Mouse (Mus musculus): ENCODE data around the gene Mtln. TPM values are rescaled to one million over a fixed set of nuclear protein-coding genes. Genes with fewer than 3 reads are reported as not detected.
A peak's percentile ranks its signal among the peaks of the same experiment; 100 is the strongest.

Mtln gene
- polyA plus RNA-seq, 1 experiment from 2014 or later, result 31.3 TPM

DNA sequence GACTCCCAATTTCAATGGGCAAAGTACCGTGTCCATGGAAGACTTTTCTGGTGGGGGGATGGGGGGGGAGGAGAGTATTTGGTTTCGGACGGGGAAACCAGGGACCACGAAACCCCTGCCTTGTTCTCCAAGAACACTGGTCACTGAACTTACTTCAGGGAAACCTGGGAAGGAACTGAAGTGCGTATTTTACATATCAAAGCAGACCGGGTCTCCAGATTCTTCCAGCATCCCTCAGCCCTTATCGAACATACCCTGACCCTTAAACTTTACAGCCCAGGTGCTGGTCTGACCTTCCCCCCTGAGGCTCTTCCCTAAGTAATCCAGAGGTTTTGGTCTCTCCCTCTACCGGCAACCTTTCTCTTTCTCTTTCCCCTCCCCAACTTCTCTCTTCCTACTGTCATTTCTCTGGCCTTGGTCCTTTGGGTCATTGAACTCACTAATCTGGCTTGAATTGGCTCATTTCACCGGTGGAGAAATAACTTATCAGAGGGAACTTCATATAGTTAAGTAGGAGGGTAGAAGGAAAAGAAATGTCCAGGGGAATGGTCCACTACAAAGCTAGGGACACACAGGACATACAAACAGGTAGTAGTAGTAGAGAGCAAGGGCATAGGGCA lies 2.5 kb downstream of the Mtln start:
- Histone ChIP-seq H3K4me3 (ENCODE audit: low read depth, low read length) (peak overlapping the region; percentile 73; the same call in 1 of the 2 replicates), H3K4me2 (peak overlapping the region; percentile 82), H3K9me3 (ENCODE audit: low read depth, low read length) (no peaks in the 10 kb centered on the region), H3K36me3 (ENCODE audit: insufficient read depth) (no peaks in the 10 kb centered on the region), H3K9ac (peak overlapping the region; percentile 64), H3K27ac (ENCODE audit: low read depth) (no peak overlapping the region), H3K4me1 (ENCODE audit: insufficient read depth) (peaks cover 4% of the 10 kb centered on the region), H3K27me3 (ENCODE audit: insufficient read depth, low read length) (no peaks in the 10 kb centered on the region)
- no peak for DNase-seq
- ATAC-seq (ENCODE audit: insufficient read depth), result no peak
- TF ChIP-seq CTCF (IDR thresholded peaks at IDR 0.05; ENCODE audit: low read depth), result no peak
- 28% methylated on average over 9 of the region's 9 CpGs for WGBS

DNA sequence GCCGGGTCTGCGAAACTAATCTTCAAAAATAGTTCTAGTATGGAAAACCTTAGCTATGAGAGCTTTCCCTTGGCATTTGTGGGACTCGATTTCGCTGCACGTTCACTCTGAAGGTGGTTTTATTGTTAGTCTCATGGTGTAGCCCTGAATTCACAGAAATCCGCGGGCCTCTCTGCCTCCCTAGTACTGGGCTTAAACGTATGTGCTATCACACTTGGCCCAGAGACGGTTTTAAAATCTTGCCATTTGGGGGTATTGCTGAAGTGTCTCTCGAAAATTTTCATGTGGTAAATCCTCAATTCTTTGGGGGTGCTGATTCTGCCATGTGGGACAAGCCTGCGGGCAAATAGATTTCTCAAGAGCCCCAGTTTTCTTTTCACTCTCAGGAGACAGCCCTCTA lies 3.1 kb downstream of the Mtln start:
- 3% methylated on average over 11 of the region's 11 CpGs for WGBS
- ATAC-seq (ENCODE audit: insufficient read depth) (0 out of 2 replicates have a peak, but pooled peaks have one; percentile 28), DNase-seq (peak; percentile 37)
- H3K27me3 ChIP-seq (ENCODE audit: insufficient read depth, low read length), result no peaks in the 10 kb centered on the region
- no peaks in the 10 kb centered on the region for H3K9me3 ChIP-seq (ENCODE audit: low read depth, low read length)
- peak overlapping the region; percentile 73 for H3K4me3 ChIP-seq (ENCODE audit: low read depth, low read length)
- H3K36me3 ChIP-seq (ENCODE audit: insufficient read depth), result no peaks in the 10 kb centered on the region
- peak overlapping the region; percentile 82 for H3K4me2 ChIP-seq
- no peak for TF ChIP-seq CTCF (IDR thresholded peaks at IDR 0.05; ENCODE audit: low read depth)
- peak overlapping the region; percentile 80 for H3K27ac ChIP-seq (ENCODE audit: low read depth)
- peak overlapping the region; percentile 64 for H3K9ac ChIP-seq
- peaks cover 4% of the 10 kb centered on the region for H3K4me1 ChIP-seq (ENCODE audit: insufficient read depth)

DNA sequence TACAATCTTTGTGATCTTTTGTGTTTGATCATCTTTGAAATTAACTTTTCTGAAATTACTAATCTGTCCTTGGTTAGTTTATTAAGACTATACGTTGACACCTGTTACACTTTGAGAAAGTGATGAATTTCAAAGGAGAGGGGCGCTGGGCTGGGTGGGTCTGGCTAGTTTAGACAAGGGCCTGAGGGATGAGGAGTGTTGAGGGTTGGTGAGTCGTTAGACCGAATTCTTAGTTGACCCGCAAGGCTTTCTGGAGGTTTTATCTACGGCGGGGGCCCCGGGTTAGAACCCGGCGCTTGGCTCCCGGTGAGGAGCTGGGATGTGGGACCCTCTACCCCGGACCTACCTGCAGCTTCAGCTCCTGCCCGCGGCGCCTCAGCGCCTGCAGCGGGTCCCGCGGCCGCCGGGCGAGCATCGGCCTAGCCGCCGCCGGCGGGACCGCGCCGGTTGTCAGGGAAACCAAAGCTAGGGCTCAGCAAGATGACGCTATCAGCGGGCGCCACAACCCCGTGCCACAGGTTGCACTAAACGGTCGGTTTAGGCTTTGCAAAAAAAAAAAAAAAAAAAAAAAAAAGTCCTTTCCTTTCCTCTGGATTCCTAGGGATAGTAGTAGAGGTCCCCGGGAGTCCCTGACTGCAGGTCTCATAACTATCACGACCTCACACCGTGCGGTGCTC lies 3.7 kb downstream of the Mtln start, which contains the start of gene Nphp1:
Nphp1 (minus strand) TSS at position 458 of the 677 bp plus-strand sequence.
- Histone ChIP-seq H3K4me2 (peak within 1 kb of the TSS; percentile 82), H3K27me3 (ENCODE audit: insufficient read depth, low read length) (no peaks in the 10 kb centered on the region), H3K4me1 (ENCODE audit: insufficient read depth) (peaks cover 4% of the 10 kb centered on the region), H3K4me3 (ENCODE audit: low read depth, low read length) (peak within 1 kb of the TSS; percentile 73), H3K9ac (peak within 1 kb of the TSS; percentile 64), H3K36me3 (ENCODE audit: insufficient read depth) (no peaks in the 10 kb centered on the region), H3K27ac (ENCODE audit: low read depth) (peak within 1 kb of the TSS; percentile 80), H3K9me3 (ENCODE audit: low read depth, low read length) (no peaks in the 10 kb centered on the region)
- TF ChIP-seq CTCF (IDR thresholded peaks at IDR 0.05; ENCODE audit: low read depth), result no peak
- WGBS, result 0% methylated on average over 40 of the region's 40 CpGs
- ATAC-seq (ENCODE audit: insufficient read depth) (peak; percentile 81), DNase-seq (peak; percentile 95)

DNA sequence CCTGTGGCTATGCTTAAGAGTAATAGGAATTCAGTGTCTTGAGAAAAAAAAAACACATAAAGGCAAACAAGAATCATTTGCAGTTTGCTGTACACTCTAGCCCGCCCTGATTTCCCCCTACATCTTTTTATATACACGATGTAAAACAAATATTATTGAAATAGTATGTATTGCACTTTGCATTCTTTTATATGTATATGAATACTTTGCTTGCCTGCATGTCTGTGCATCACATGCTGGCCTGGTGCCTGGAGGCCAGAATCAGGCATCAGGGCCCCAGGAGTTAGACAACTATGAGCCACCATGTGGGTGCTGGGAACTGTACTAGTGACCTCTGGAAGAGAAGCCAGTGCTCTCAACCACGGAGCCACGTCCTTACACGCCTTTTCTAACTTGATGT lies 5.1 kb downstream of the Mtln start:
- ATAC-seq (ENCODE audit: insufficient read depth), result no peak
- Histone ChIP-seq H3K36me3 (ENCODE audit: insufficient read depth) (no peaks in the 10 kb centered on the region), H3K9ac (no peak overlapping the region), H3K27ac (ENCODE audit: low read depth) (no peak overlapping the region), H3K9me3 (ENCODE audit: low read depth, low read length) (no peaks in the 10 kb centered on the region), H3K4me3 (ENCODE audit: low read depth, low read length) (no peak overlapping the region), H3K4me1 (ENCODE audit: insufficient read depth) (peaks cover 4% of the 10 kb centered on the region), H3K4me2 (no peak overlapping the region), H3K27me3 (ENCODE audit: insufficient read depth, low read length) (no peaks in the 10 kb centered on the region)
- 87% methylated on average over 5 of the region's 5 CpGs for WGBS
- no peak for TF ChIP-seq CTCF (IDR thresholded peaks at IDR 0.05; ENCODE audit: low read depth)
- no peak for DNase-seq

DNA sequence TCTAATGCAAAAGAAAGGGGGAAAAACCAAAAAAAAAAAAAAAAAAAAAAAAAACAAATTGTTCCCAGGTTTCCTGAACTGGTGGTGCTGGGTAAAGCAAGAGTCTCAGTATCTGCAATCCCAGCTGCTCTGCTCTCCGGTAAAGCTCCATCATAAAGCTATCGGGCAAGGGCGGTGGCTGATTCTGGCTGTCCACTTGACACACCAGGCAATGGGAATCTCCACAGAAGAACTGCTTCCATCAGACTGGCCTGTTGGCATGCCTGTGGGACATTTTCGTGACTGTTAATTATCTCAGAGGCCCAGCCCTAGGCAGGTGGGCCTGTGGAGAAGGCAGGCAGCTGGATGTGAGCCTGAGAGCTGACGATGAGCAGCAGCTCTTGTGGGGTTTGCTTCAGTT lies 13.8 kb downstream of the Mtln start:
- Histone ChIP-seq H3K27ac (ENCODE audit: low read depth) (no peak overlapping the region), H3K9ac (no peak overlapping the region), H3K4me2 (no peak overlapping the region), H3K27me3 (ENCODE audit: insufficient read depth, low read length) (no peaks in the 10 kb centered on the region), H3K36me3 (ENCODE audit: insufficient read depth) (peaks cover 24% of the 10 kb centered on the region; the same call in 1 of the 2 replicates), H3K9me3 (ENCODE audit: low read depth, low read length) (no peaks in the 10 kb centered on the region), H3K4me1 (ENCODE audit: insufficient read depth) (no peaks in the 10 kb centered on the region), H3K4me3 (ENCODE audit: low read depth, low read length) (no peak overlapping the region)
- DNase-seq (no peak), ATAC-seq (ENCODE audit: insufficient read depth) (no peak)
- TF ChIP-seq CTCF (IDR thresholded peaks at IDR 0.05; ENCODE audit: low read depth), result no peak
- 80% methylated on average over 5 of the region's 5 CpGs for WGBS

- ATAC-seq (ENCODE audit: insufficient read depth), result no peak
- 77% methylated on average over 3 of the region's 3 CpGs for WGBS
- H3K27ac ChIP-seq (ENCODE audit: low read depth), result no peak overlapping the region
Measured at GRCm38 (mm10) chr2:127775013-127775412, 17.3 kb downstream of the Mtln start.

GRCm38 (mm10) chr2:127774578-127774941 lies 17.7 kb downstream of the Mtln start:
- ATAC-seq (ENCODE audit: insufficient read depth) (no peak), DNase-seq (no peak)
- Histone ChIP-seq H3K9ac (no peak overlapping the region), H3K36me3 (ENCODE audit: insufficient read depth) (peaks cover 38% of the 10 kb centered on the region), H3K4me1 (ENCODE audit: insufficient read depth) (no peaks in the 10 kb centered on the region), H3K4me3 (ENCODE audit: low read depth, low read length) (no peak overlapping the region), H3K4me2 (no peak overlapping the region), H3K27ac (ENCODE audit: low read depth) (no peak overlapping the region), H3K9me3 (ENCODE audit: low read depth, low read length) (no peaks in the 10 kb centered on the region), H3K27me3 (ENCODE audit: insufficient read depth, low read length) (no peaks in the 10 kb centered on the region)
- WGBS, result 33% methylated on average over 1 of the region's 1 CpGs
- TF ChIP-seq CTCF (IDR thresholded peaks at IDR 0.05; ENCODE audit: low read depth), result no peak

More at GRCm38 (mm10) chr2:127775013-127775412, 17.3 kb downstream of the Mtln start:
- H3K4me3 ChIP-seq (ENCODE audit: low read depth, low read length), result no peak overlapping the region
- H3K36me3 ChIP-seq (ENCODE audit: insufficient read depth), result peaks cover 35% of the 10 kb centered on the region
- no peaks in the 10 kb centered on the region for H3K27me3 ChIP-seq (ENCODE audit: insufficient read depth, low read length)
- H3K4me2 ChIP-seq, result no peak overlapping the region
- no peaks in the 10 kb centered on the region for H3K9me3 ChIP-seq (ENCODE audit: low read depth, low read length)
- no peak for DNase-seq
- H3K9ac ChIP-seq, result no peak overlapping the region
- no peaks in the 10 kb centered on the region for H3K4me1 ChIP-seq (ENCODE audit: insufficient read depth)
- TF ChIP-seq CTCF (IDR thresholded peaks at IDR 0.05; ENCODE audit: low read depth), result no peak

Data from lung, embryonic 14.5 days (tissue).